Mouse (Mus musculus) C2C12 (cell line): ENCODE results near the gene Rbm44. TPM values are rescaled to one million over a fixed set of nuclear protein-coding genes. Genes with fewer than 3 reads are reported as not detected.

Experiments
- H3K27me3 ChIP-seq: one replicate; pipeline ENCODE4 v1.6.1; 2011; ENCODE audit not compliant: control insufficient read depth, insufficient read depth, insufficient read length
- H3K36me3 ChIP-seq: one replicate; pipeline ENCODE4 v1.6.1; 2011; ENCODE audit not compliant: control insufficient read depth, insufficient read depth
- H3K4me3 ChIP-seq: one replicate; pipeline ENCODE4 v1.5.1; 2011; ENCODE audit warnings: mild to moderate bottlenecking, control low read depth; ENCODE audit not compliant: poor library complexity, insufficient read depth, severe bottlenecking
- H3K79me2 ChIP-seq: one replicate; pipeline ENCODE4 v1.6.1; 2011; ENCODE audit not compliant: control insufficient read depth, insufficient read depth
- H3K79me3 ChIP-seq: one replicate; pipeline ENCODE4 v1.6.1; 2011; ENCODE audit warnings: low read depth, control low read depth
- H3ac ChIP-seq: one replicate; pipeline ENCODE3; 2011; ENCODE audit warnings: low read depth; ENCODE audit not compliant: control insufficient read depth, insufficient read length
- CEBPB ChIP-seq: IDR thresholded peaks from one replicate; pipeline ENCODE4 v1.6.1; 2011; ENCODE audit warnings: low read depth, mild to moderate bottlenecking, control low read depth, moderate library complexity
- CTCF ChIP-seq: IDR thresholded peaks from one replicate; pipeline ENCODE4 v1.5.1; 2011; ENCODE audit not compliant: control insufficient read depth, insufficient read depth, insufficient read length
- FOSL1 ChIP-seq: IDR thresholded peaks from one replicate; pipeline ENCODE4 v1.8.0; 2011; ENCODE audit warnings: mild to moderate bottlenecking, low read length; ENCODE audit not compliant: poor library complexity, insufficient read depth, severe bottlenecking
- MAX ChIP-seq: IDR thresholded peaks from one replicate; pipeline ENCODE4 v1.6.1; 2011; ENCODE audit warnings: mild to moderate bottlenecking, control low read depth
- MYOD1 ChIP-seq: IDR thresholded peaks from one replicate; pipeline ENCODE4 v1.6.1; 2011; ENCODE audit warnings: low read depth; ENCODE audit not compliant: control insufficient read depth, insufficient read length
- MYOG ChIP-seq: IDR thresholded peaks from one replicate; pipeline ENCODE4 v1.6.1; 2011; ENCODE audit not compliant: control insufficient read depth, insufficient read length; ENCODE audit errors: extremely low read depth
- USF1 ChIP-seq: IDR thresholded peaks from one replicate; pipeline ENCODE4 v1.6.1; 2011; ENCODE audit warnings: low read depth, mild to moderate bottlenecking, control low read depth, moderate library complexity
- polyA plus RNA-seq: library from polyadenylated mRNA; unstranded; fragments of >200 nt; fragmentation: generic; extraction: Trizol; gene quantifications from one replicate; pipeline ENCODE4 v1.2.1, GENCODE M21; 2012; ENCODE audit warnings: missing spikeins

Gene Rbm44
- polyA plus RNA-seq, 1 experiment, result not detected

- H3K79me3 ChIP-seq, result no peaks in the 10 kb centered on the region
- H3K36me3 ChIP-seq, result no peaks in the 10 kb centered on the region
- H3ac ChIP-seq, result no peak overlapping the region
- TF ChIP-seq USF1 (no peak), MAX (no peak), MYOG (no peak), CTCF (no peak), FOSL1 (no peak), MYOD1 (no peak), CEBPB (no peak)
- no peak overlapping the region for H3K4me3 ChIP-seq
- no peaks in the 10 kb centered on the region for H3K27me3 ChIP-seq
- H3K79me2 ChIP-seq, result no peaks in the 10 kb centered on the region
Observed at GRCm38 (mm10) chr1:91193680-91194079, 48.8 kb downstream of the Rbm44 start.

DNA sequence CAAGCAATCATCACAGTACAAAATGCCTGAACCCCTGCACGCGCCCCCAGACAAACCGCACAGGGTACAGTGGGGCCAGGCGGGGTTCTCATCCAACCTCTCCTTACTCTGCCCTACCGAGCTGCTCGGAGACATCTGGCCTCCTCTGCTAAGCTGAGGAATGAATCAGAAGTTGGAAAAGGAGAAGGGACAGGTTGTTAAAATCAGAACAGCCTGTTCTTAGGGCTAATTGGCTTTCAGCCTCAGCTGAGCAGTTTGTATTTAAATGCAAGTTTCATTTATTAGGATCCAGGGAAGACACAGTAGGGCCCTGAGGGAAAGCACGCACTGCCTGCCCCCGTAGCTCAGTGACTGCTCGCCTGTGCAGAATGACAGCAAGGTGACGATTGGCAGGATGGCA, 54.9 kb downstream of the Rbm44 start:
- Histone ChIP-seq H3K79me2 (no peaks in the 10 kb centered on the region), H3K36me3 (no peaks in the 10 kb centered on the region), H3K79me3 (no peaks in the 10 kb centered on the region), H3K4me3 (no peak overlapping the region), H3ac (no peak overlapping the region), H3K27me3 (no peaks in the 10 kb centered on the region)
- TF ChIP-seq MYOG, result no peak
- no peak for TF ChIP-seq MAX
- TF ChIP-seq CTCF, result no peak
- TF ChIP-seq FOSL1, result no peak
- no peak for TF ChIP-seq MYOD1
- no peak for TF ChIP-seq USF1
- TF ChIP-seq CEBPB, result no peak

DNA sequence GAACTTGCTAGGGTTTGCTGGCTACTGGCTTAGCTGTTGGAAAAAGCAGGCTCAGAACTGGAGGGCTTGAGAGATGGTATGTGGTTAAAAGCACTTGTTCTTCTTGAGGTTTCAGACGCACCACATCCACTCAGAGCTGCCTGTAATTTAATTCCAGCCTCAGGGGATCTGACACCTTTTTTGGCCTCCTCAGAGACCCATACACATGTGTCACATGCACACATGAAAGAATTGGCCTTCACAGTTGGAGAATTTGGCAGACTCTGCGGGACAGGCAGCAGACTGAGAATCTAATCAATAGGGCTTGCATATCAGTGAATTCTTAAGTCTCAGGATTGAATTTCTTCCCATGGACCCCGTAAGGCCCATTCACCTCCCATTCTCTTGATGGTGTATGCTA, 56.2 kb downstream of the Rbm44 start:
- H3K27me3 ChIP-seq, result no peaks in the 10 kb centered on the region
- TF ChIP-seq FOSL1, result no peak
- no peak for TF ChIP-seq CTCF
- TF ChIP-seq MYOD1, result no peak
- no peak for TF ChIP-seq CEBPB
- no peak for TF ChIP-seq USF1
- no peak for TF ChIP-seq MAX
- no peak for TF ChIP-seq MYOG
- H3K36me3 ChIP-seq, result no peaks in the 10 kb centered on the region
- no peak overlapping the region for H3ac ChIP-seq
- no peaks in the 10 kb centered on the region for H3K79me2 ChIP-seq
- no peak overlapping the region for H3K4me3 ChIP-seq
- no peaks in the 10 kb centered on the region for H3K79me3 ChIP-seq

GRCm38 (mm10) chr1:91204221-91204765, 59.4 kb downstream of the Rbm44 start:
- H3K79me3 ChIP-seq, result no peaks in the 10 kb centered on the region
- H3K79me2 ChIP-seq, result no peaks in the 10 kb centered on the region
- H3K4me3 ChIP-seq, result no peak overlapping the region
- H3ac ChIP-seq, result no peak overlapping the region
- no peaks in the 10 kb centered on the region for H3K27me3 ChIP-seq
- H3K36me3 ChIP-seq, result no peaks in the 10 kb centered on the region
- TF ChIP-seq USF1, result no peak

- Histone ChIP-seq H3ac (no peak overlapping the region), H3K79me2 (no peaks in the 10 kb centered on the region), H3K79me3 (no peaks in the 10 kb centered on the region), H3K27me3 (no peaks in the 10 kb centered on the region), H3K4me3 (no peak overlapping the region), H3K36me3 (no peaks in the 10 kb centered on the region)
- TF ChIP-seq MAX, result no peak
- TF ChIP-seq FOSL1, result no peak
- no peak for TF ChIP-seq MYOD1
- TF ChIP-seq MYOG, result no peak
- no peak for TF ChIP-seq USF1
- TF ChIP-seq CTCF, result no peak
- no peak for TF ChIP-seq CEBPB
Observed at GRCm38 (mm10) chr1:91205651-91206050, 60.8 kb downstream of the Rbm44 start.

DNA sequence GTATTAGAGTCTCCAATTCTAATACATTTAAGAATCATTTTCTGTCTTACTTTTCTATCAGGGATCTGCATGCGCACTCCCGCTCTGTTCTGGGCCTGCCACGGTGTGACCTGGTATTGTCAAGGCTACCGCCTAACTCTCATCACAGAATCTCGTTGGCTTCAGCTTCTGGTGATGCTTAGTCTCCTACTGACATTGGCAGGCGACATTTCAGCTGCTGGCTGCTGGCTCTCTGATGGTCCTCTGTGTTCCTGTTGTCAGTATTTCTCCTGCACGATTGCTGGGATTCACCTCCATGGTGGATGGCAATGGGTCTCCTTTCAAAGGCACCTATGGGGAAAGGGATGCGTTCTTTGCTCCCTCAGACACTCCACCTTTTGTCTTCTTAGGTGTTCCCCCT, 61.4 kb downstream of the Rbm44 start:
- H3ac ChIP-seq, result no peak overlapping the region
- H3K36me3 ChIP-seq, result no peaks in the 10 kb centered on the region
- H3K4me3 ChIP-seq, result no peak overlapping the region
- TF ChIP-seq CTCF (no peak), MAX (no peak), MYOG (no peak), MYOD1 (no peak)
- H3K79me2 ChIP-seq, result no peaks in the 10 kb centered on the region
- no peaks in the 10 kb centered on the region for H3K79me3 ChIP-seq
- no peaks in the 10 kb centered on the region for H3K27me3 ChIP-seq
